Mouse (Mus musculus) small intestine, adult 2 months (tissue): ENCODE data around the gene Eif4a3. TPM values are rescaled to one million over a fixed set of nuclear protein-coding genes. Genes with fewer than 3 reads are reported as not detected.
"Not testable (repeated sequence)": the region's sequence is repeated elsewhere in the genome, so short reads cannot be mapped to it uniquely, and the experiment has no call there.

Experiments used
- H3K27ac ChIP-seq: fragments of 200-500 bp; 2 replicates; pipeline ENCODE4 v1.5.1; 2012; ENCODE audit warnings: low read depth, low read length, control low read depth, inconsistent platforms; ENCODE audit not compliant: insufficient read depth
- H3K27me3 ChIP-seq: fragments of 200-500 bp; 2 replicates; pipeline ENCODE4 v1.6.1; 2012; ENCODE audit warnings: mild to moderate bottlenecking, moderate library complexity, low read length, inconsistent platforms; ENCODE audit not compliant: control insufficient read depth, insufficient read depth
- H3K36me3 ChIP-seq: fragments of 200-500 bp; 2 replicates; pipeline ENCODE4 v1.6.1; 2012; ENCODE audit warnings: mild to moderate bottlenecking, low read length, control low read depth, inconsistent platforms; ENCODE audit not compliant: control insufficient read depth, insufficient read depth
- H3K4me1 ChIP-seq: fragments of 200-500 bp; 2 replicates; pipeline ENCODE4 v1.6.1; 2012; ENCODE audit warnings: low read length, inconsistent platforms, mixed read lengths; ENCODE audit not compliant: control insufficient read depth, insufficient read depth, insufficient read length
- H3K4me3 ChIP-seq: fragments of 200-500 bp; 2 replicates; pipeline ENCODE4 v1.5.1; 2012; ENCODE audit warnings: low read depth, mild to moderate bottlenecking, control low read depth, inconsistent platforms, low read length, moderate library complexity
- CTCF ChIP-seq: fragments of 200-500 bp; IDR thresholded peaks from 2 replicates; pipeline ENCODE4 v1.5.1; 2012; ENCODE audit warnings: low read depth, mild to moderate bottlenecking, control low read depth, inconsistent platforms, low read length, moderate library complexity, mixed read lengths; ENCODE audit not compliant: insufficient replicate concordance, insufficient read length; ENCODE audit errors: extremely low read depth
- POLR2A ChIP-seq: fragments of 200-500 bp; IDR thresholded peaks from 2 replicates; pipeline ENCODE4 v1.6.1; 2012; ENCODE audit warnings: low read depth, mild to moderate bottlenecking, control low read depth, inconsistent platforms, low read length, moderate library complexity
- WGBS: fragments of 180-500 bp; shearing (Covaris S2); methylation state at CpG from one replicate; pipeline ENCODE4 v1.1.7; 2018; 5-methylcytosine and 5-hydroxymethylcytosine counted together
- polyA plus RNA-seq: library from polyadenylated mRNA; depleted of rRNA; stranded (reverse); fragments of >200 nt; gene quantifications from 2 replicates; pipeline ENCODE4 v1.2.3, GENCODE M21; 2012

Gene Eif4a3
- polyA plus RNA-seq, 1 experiment = 56.5 TPM

DNA sequence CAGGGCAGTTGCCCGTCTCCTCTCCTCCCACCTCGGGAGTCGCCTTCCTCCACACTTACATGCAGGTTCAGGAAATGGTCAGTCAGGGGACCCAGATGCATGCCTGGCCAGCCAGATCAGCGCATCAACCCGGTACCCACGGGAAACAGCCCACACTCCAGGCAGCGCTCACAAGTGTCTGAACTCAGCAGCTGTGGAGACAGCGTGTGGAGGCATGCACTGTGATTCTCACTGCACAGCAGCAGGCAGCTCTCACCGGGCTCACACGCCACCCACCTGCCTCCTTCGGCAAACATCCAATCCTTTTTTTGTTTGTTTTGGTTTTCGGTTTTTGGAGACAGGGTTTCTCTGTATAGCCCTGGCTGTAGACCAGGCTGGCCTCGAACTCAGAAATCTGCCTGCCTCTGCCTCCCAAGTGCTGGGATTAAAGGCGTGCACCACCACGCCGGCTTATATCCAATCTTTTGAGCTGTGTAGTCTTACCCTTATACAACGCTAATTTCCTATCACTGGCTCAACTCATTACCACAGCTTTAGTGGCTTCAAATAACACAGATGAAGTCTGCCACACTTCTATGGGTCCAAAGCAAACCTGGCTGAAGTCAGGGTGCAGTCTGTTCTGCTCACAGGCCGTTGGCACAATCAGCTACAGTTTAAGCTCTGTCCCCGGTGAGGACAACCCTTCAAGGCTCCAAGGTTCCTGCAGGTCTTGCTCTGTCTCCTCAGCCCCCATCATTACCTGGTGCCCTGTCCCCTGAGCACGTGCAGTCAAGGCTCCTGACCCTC, 12.5 kb downstream of the Eif4a3 start:
- Histone ChIP-seq H3K27ac (no peak overlapping the region), H3K27me3 (no peaks in the 10 kb centered on the region), H3K4me3 (no peak overlapping the region), H3K4me1 (no peaks in the 10 kb centered on the region; the same call in 1 of the 2 replicates), H3K36me3 (peaks cover 56% of the 10 kb centered on the region)
- no peak for TF ChIP-seq CTCF
- no peak for TF ChIP-seq POLR2A
- 84% methylated on average over 20 of the region's 20 CpGs for WGBS

GRCm38 (mm10) chr11:119285791-119286527, 13.9 kb downstream of the Eif4a3 start:
- H3K27me3 ChIP-seq = no peaks in the 10 kb centered on the region
- H3K4me1 ChIP-seq = peaks cover 3% of the 10 kb centered on the region
- H3K36me3 ChIP-seq = peaks cover 42% of the 10 kb centered on the region
- H3K27ac ChIP-seq = no peak overlapping the region
- TF ChIP-seq POLR2A (no peak), CTCF (no peak)
- H3K4me3 ChIP-seq = no peak overlapping the region
- WGBS = 51% methylated on average over 9 of the region's 9 CpGs

GRCm38 (mm10) chr11:119281030-119281429, 18.9 kb downstream of the Eif4a3 start:
- Histone ChIP-seq H3K4me3 (no peak overlapping the region), H3K27ac (no peak overlapping the region), H3K4me1 (peaks cover 8% of the 10 kb centered on the region), H3K27me3 (no peaks in the 10 kb centered on the region), H3K36me3 (peaks cover 2% of the 10 kb centered on the region; the same call in 1 of the 2 replicates)
- TF ChIP-seq CTCF (no peak), POLR2A (peak; percentile 36; the same call in 1 of the 2 replicates)
- WGBS = 37% methylated on average over 15 of the region's 15 CpGs

DNA sequence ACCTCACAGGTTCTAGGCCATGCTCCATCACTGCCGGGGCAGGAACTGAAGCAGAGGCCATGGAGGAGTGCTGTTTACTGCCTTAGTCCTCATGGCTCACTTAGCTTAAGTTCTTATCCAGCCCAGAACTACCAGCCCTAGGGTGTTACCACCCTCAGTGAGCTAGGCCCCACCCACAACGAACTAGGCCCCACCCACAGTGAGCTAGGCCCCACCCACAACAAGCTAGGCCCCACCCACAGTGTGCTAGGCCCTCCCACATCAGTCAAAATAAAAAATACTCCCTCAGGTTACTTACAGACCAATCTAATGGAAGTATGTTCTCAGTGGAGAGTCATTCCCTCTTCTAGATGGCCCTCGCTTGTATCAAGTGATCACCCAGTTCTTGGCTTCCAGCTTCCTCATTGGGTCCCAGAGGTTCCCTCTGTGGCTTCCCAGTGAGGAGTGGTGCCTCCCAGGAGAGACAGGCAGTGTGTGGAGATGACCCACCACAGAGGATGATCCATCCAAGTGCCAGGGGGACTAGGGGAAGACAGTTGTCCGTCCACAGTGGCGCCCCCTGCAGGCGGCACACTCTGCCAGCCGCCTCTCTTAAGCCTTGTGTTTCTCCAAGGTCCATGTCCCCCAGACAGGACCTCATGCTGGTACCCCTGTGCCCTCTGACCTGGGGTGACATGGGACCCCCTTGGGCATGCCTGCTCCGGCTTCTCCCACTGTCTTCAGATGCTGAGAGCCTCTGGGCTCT, 26.5 kb downstream of the Eif4a3 start:
- no peaks in the 10 kb centered on the region for H3K4me1 ChIP-seq
- no peak overlapping the region for H3K27ac ChIP-seq
- WGBS = 86% methylated on average over 8 of the region's 8 CpGs
- H3K36me3 ChIP-seq = peaks cover 6% of the 10 kb centered on the region
- TF ChIP-seq POLR2A (no peak), CTCF (peak; percentile 32; the same call in 1 of the 2 replicates)
- H3K4me3 ChIP-seq = no peak overlapping the region
- H3K27me3 ChIP-seq = no peaks in the 10 kb centered on the region

- H3K27me3 ChIP-seq, H3K4me3 ChIP-seq, H3K4me1 ChIP-seq, H3K36me3 ChIP-seq, H3K27ac ChIP-seq: not testable (repeated sequence)
- peak; percentile 45; the same call in 1 of the 2 replicates for TF ChIP-seq CTCF
- WGBS = 73% methylated on average over 3 of the region's 3 CpGs
These were observed 27.4 kb downstream of the Eif4a3 start for GRCm38 (mm10) chr11:119272492-119272891.

DNA sequence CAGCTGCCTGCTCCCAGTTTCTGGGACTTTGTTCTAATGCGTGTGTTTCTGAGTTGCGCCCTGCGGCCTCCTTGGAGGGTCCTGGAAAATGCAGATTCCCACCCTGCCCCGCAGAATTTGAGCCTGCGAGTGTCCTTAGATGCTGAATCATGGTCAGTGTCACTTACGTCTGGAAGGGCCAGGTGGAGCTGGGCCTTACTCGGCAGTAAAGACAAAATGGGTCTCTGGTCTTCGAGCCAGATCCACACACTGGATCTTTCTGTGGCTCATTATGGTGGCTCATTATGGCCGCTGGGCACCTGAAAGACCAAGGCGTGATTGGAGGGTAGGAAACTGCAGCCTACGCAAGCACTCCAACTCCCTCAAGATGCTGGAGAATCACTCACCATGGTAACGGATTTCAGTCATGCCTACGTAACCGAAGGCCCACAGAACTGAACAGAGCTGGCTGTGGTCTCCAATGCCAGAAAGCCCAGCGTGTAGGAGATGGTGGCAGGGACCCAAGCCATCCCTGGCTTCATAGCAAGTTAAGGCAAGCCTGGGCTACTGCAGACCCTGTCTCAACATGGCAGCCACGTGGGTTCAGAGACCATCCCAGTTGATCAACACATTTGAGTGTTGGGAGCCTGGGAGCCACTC, 31.2 kb downstream of the Eif4a3 start:
- Histone ChIP-seq H3K27me3 (no peaks in the 10 kb centered on the region), H3K36me3 (no peaks in the 10 kb centered on the region), H3K4me1 (no peaks in the 10 kb centered on the region; the same call in 1 of the 2 replicates), H3K4me3 (peak overlapping the region; percentile 72), H3K27ac (no peak overlapping the region)
- TF ChIP-seq CTCF (no peak), POLR2A (no peak)
- WGBS = 81% methylated on average over 16 of the region's 16 CpGs
